Comparison of ENCODE assay signal across 17 mouse cellular contexts in genomic region chrX:48022811-48023210, GRCm38 (mm10).
"Had no signal": no experiment of that assay in that cellular context is flagged by ENCODE, and none has a peak within 500 bp of the region (broad histone marks: within the 10 kb centered on the region; RNA-seq: fewer than 3 reads in every experiment).

No protein-coding gene starts in this region.

- H3K4me3 ChIP-seq: midbrain, embryonic 10.5 days; midbrain, embryonic 12.5 days; myocyte; neural tube, embryonic 13.5 days; neural tube, embryonic 15.5 days had no signal

- H3K27ac ChIP-seq: midbrain, embryonic 10.5 days; midbrain, embryonic 12.5 days; neural tube, embryonic 13.5 days; neural tube, embryonic 15.5 days had no signal

- DNase-seq: lung, embryonic 14.5 days; lung, postnatal 10 days; lung, postnatal 4 days; midbrain, embryonic 14.5 days; retina, postnatal 1 day; right cerebral cortex, adult 18-20 months; right cerebral cortex, postnatal 25 days; right cerebral cortex, postnatal 4 days; spleen, adult 18-20 months; thymus, adult 18-20 months; thymus, postnatal 14 days; thymus, postnatal 36 days had no signal
